Mouse (Mus musculus) myocyte (in vitro differentiated cells): ENCODE data around the gene Alg14. TPM values are rescaled to one million over a fixed set of nuclear protein-coding genes. Genes with fewer than 3 reads are reported as not detected.

Source experiments
- H3K27me3 ChIP-seq: one replicate; pipeline ENCODE4 v1.6.1; 2011; ENCODE audit not compliant: control insufficient read depth, insufficient read depth, insufficient read length
- H3K36me3 ChIP-seq: one replicate; pipeline ENCODE4 v1.6.1; 2011; ENCODE audit not compliant: control insufficient read depth, insufficient read depth
- H3K4me2 ChIP-seq: one replicate; pipeline ENCODE4 v1.6.1; 2011; ENCODE audit warnings: low read depth, control low read depth
- H3K4me3 ChIP-seq: one replicate; pipeline ENCODE4 v1.5.1; 2011; ENCODE audit warnings: mild to moderate bottlenecking, control low read depth, moderate library complexity
- H3K79me2 ChIP-seq: one replicate; pipeline ENCODE4 v1.6.1; 2011; ENCODE audit not compliant: control insufficient read depth, insufficient read depth
- H3ac ChIP-seq: one replicate; pipeline ENCODE4 v1.6.1; 2011; ENCODE audit not compliant: control insufficient read depth, insufficient read length
- CEBPB ChIP-seq: IDR thresholded peaks from 2 replicates; pipeline ENCODE4 v1.6.1; 2011; ENCODE audit warnings: mild to moderate bottlenecking, moderate library complexity; ENCODE audit not compliant: poor library complexity, insufficient read depth, severe bottlenecking
- E2F4 ChIP-seq: IDR thresholded peaks from one replicate; pipeline ENCODE4 v1.6.1; 2011; ENCODE audit warnings: mild to moderate bottlenecking, control low read depth, moderate library complexity; ENCODE audit not compliant: insufficient read depth
- MAX ChIP-seq: IDR thresholded peaks from one replicate; pipeline ENCODE4 v1.6.1; 2011; ENCODE audit warnings: low read depth, mild to moderate bottlenecking, control low read depth
- MYOD1 ChIP-seq, 3 experiments: IDR thresholded peaks; one replicate each; pipeline ENCODE4 v1.6.1; 2011; ENCODE audit warnings: control low read depth in 2 of 3, low read depth in 2 of 3, mild to moderate bottlenecking in 2 of 3, moderate library complexity in 1 of 3; ENCODE audit not compliant: insufficient read length in 2 of 3, control insufficient read depth in 1 of 3
- MYOG ChIP-seq, 3 experiments: IDR thresholded peaks; one replicate each; pipeline ENCODE4 v1.6.1; 2011; ENCODE audit warnings: control low read depth in 2 of 3, low read depth in 2 of 3, mild to moderate bottlenecking in 2 of 3; ENCODE audit not compliant: insufficient read length in 2 of 3, control insufficient read depth in 1 of 3, insufficient read depth in 1 of 3
- POLR2A ChIP-seq: IDR thresholded peaks from one replicate; pipeline ENCODE4 v1.6.1; 2011; ENCODE audit warnings: low read depth, mild to moderate bottlenecking, control low read depth, moderate library complexity; ENCODE audit not compliant: insufficient read length
- POLR2AphosphoS2 ChIP-seq: IDR thresholded peaks from one replicate; pipeline ENCODE4 v1.6.1; 2011; ENCODE audit warnings: low read depth, control low read depth; ENCODE audit not compliant: insufficient read length
- REST ChIP-seq: IDR thresholded peaks from one replicate; pipeline ENCODE4 v1.6.1; 2011; ENCODE audit warnings: mild to moderate bottlenecking, control low read depth, moderate library complexity; ENCODE audit not compliant: insufficient read depth, insufficient read length
- SRF ChIP-seq: IDR thresholded peaks from one replicate; pipeline ENCODE4 v1.6.1; 2011; ENCODE audit warnings: low read depth; ENCODE audit not compliant: control insufficient read depth, insufficient read length
- TCF12 ChIP-seq: IDR thresholded peaks from one replicate; pipeline ENCODE4 v1.6.1; 2011; ENCODE audit warnings: mild to moderate bottlenecking, control low read depth; ENCODE audit not compliant: poor library complexity, insufficient read depth, severe bottlenecking
- TCF3 ChIP-seq: IDR thresholded peaks from one replicate; pipeline ENCODE4 v1.6.1; 2011; ENCODE audit warnings: low read depth, control low read depth; ENCODE audit not compliant: insufficient read length
- USF1 ChIP-seq: IDR thresholded peaks from one replicate; pipeline ENCODE4 v1.6.1; 2011; ENCODE audit warnings: low read depth, mild to moderate bottlenecking, control low read depth, moderate library complexity
- polyA plus RNA-seq: library from polyadenylated mRNA; unstranded; fragments of >200 nt; fragmentation: generic; extraction: Trizol; gene quantifications from one replicate; pipeline ENCODE4 v1.2.1, GENCODE M21; 2012; ENCODE audit warnings: missing spikeins

Gene Alg14
- polyA plus RNA-seq, 1 experiment = 14.8 TPM

- Histone ChIP-seq H3K4me2 (no peak overlapping the region), H3ac (no peak overlapping the region), H3K79me2 (no peaks in the 10 kb centered on the region), H3K27me3 (no peaks in the 10 kb centered on the region), H3K36me3 (no peaks in the 10 kb centered on the region), H3K4me3 (no peak overlapping the region)
- TF ChIP-seq E2F4 = no peak
- no peak for TF ChIP-seq SRF
- TF ChIP-seq REST = no peak
- TF ChIP-seq POLR2AphosphoS2 = no peak
- no peak for TF ChIP-seq MYOD1 (IDR thresholded peaks at IDR 0.05; ENCODE audit: control insufficient read depth in 1 of 3, insufficient read length in 2 of 3, low read depth in 2 of 3)
- TF ChIP-seq TCF12 = no peak
- TF ChIP-seq MYOG (IDR thresholded peaks at IDR 0.05; ENCODE audit: control insufficient read depth in 1 of 3, insufficient read depth in 1 of 3, insufficient read length in 2 of 3, low read depth in 2 of 3) = no peak
- TF ChIP-seq USF1 = no peak
- TF ChIP-seq MAX = no peak
- TF ChIP-seq CEBPB = no peak
- TF ChIP-seq POLR2A = no peak
- TF ChIP-seq TCF3 = no peak
Observed at GRCm38 (mm10) chr3:121277009-121277408, 14.6 kb upstream of the Alg14 start.

GRCm38 (mm10) chr3:121277557-121277956 lies 14.0 kb upstream of the Alg14 start:
- Histone ChIP-seq H3ac (no peak overlapping the region), H3K79me2 (no peaks in the 10 kb centered on the region), H3K4me3 (no peak overlapping the region), H3K36me3 (no peaks in the 10 kb centered on the region), H3K4me2 (no peak overlapping the region), H3K27me3 (no peaks in the 10 kb centered on the region)
- TF ChIP-seq MYOD1 (IDR thresholded peaks at IDR 0.05; ENCODE audit: control insufficient read depth in 1 of 3, insufficient read length in 2 of 3, low read depth in 2 of 3) (no peak), TCF12 (no peak), POLR2A (no peak), REST (no peak), E2F4 (no peak), MAX (no peak), SRF (no peak), POLR2AphosphoS2 (no peak), TCF3 (no peak), MYOG (IDR thresholded peaks at IDR 0.05; ENCODE audit: control insufficient read depth in 1 of 3, insufficient read depth in 1 of 3, insufficient read length in 2 of 3, low read depth in 2 of 3) (no peak), CEBPB (no peak), USF1 (no peak)

- no peak for TF ChIP-seq MYOD1 (IDR thresholded peaks at IDR 0.05; ENCODE audit: control insufficient read depth in 1 of 3, insufficient read length in 2 of 3, low read depth in 2 of 3)
- TF ChIP-seq MAX = no peak
- no peak for TF ChIP-seq SRF
- TF ChIP-seq REST = no peak
- no peak for TF ChIP-seq CEBPB
- no peak for TF ChIP-seq TCF12
- no peak for TF ChIP-seq POLR2A
- TF ChIP-seq E2F4 = no peak
- no peak for TF ChIP-seq POLR2AphosphoS2
- TF ChIP-seq TCF3 = no peak
- Histone ChIP-seq H3K27me3 (no peaks in the 10 kb centered on the region), H3K36me3 (no peaks in the 10 kb centered on the region), H3ac (no peak overlapping the region), H3K4me3 (no peak overlapping the region), H3K4me2 (no peak overlapping the region), H3K79me2 (no peaks in the 10 kb centered on the region)
Observed at GRCm38 (mm10) chr3:121279679-121280078, 11.9 kb upstream of the Alg14 start.

GRCm38 (mm10) chr3:121282998-121283397 lies 8.6 kb upstream of the Alg14 start, which contains the start of gene Tmem56:
Tmem56 (minus strand) TSS chr3:121283098.
- Histone ChIP-seq H3K4me2 (no peak within 1 kb of the TSS), H3K79me2 (no peaks in the 10 kb centered on the region), H3ac (no peak within 1 kb of the TSS), H3K27me3 (no peaks in the 10 kb centered on the region), H3K36me3 (no peaks in the 10 kb centered on the region), H3K4me3 (no peak within 1 kb of the TSS)
- TF ChIP-seq USF1 (no peak), MYOD1 (IDR thresholded peaks at IDR 0.05; ENCODE audit: control insufficient read depth in 1 of 3, insufficient read length in 2 of 3, low read depth in 2 of 3) (no peak), CEBPB (no peak), TCF12 (no peak), POLR2A (no peak), REST (no peak), E2F4 (no peak), MAX (no peak)

DNA sequence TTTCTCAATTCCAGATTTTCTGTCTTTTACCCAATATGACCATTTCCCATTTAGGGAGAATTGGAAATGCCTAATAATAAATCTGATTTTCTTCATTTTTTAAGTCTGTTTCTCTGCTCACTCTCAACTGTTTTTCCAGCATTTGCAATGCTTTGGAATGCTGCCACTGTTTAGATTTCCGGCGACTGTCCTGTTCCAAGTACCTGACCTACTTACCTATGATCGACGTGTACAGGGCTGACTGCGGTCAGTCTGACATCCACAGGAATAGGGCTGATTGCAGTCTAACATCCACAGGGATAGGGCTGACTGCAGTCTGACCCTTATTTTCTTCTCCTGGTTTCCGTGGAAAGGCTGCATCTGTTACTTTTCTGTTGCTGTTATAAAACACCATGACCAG lies 6.4 kb upstream of the Alg14 start:
- TF ChIP-seq SRF (no peak), TCF3 (no peak), MAX (no peak), POLR2A (no peak)
- Histone ChIP-seq H3K36me3 (no peaks in the 10 kb centered on the region), H3K4me2 (no peak overlapping the region), H3K27me3 (no peaks in the 10 kb centered on the region), H3ac (no peak overlapping the region), H3K4me3 (no peak overlapping the region), H3K79me2 (no peaks in the 10 kb centered on the region)
